Mouse (Mus musculus): ENCODE results near the gene Ssr4.

The Ssr4 gene

GRCm38 (mm10) chrX:73805814-73806213 lies 19.0 kb downstream of the Ssr4 start:
- DNase-seq (ENCODE audit: inconsistent age in 2 of 2, low spot score in 1 of 2): no peak

- no peak for DNase-seq (ENCODE audit: inconsistent age in 2 of 2, low spot score in 1 of 2)
Measured at GRCm38 (mm10) chrX:73815072-73815471, 28.2 kb downstream of the Ssr4 start.

DNA sequence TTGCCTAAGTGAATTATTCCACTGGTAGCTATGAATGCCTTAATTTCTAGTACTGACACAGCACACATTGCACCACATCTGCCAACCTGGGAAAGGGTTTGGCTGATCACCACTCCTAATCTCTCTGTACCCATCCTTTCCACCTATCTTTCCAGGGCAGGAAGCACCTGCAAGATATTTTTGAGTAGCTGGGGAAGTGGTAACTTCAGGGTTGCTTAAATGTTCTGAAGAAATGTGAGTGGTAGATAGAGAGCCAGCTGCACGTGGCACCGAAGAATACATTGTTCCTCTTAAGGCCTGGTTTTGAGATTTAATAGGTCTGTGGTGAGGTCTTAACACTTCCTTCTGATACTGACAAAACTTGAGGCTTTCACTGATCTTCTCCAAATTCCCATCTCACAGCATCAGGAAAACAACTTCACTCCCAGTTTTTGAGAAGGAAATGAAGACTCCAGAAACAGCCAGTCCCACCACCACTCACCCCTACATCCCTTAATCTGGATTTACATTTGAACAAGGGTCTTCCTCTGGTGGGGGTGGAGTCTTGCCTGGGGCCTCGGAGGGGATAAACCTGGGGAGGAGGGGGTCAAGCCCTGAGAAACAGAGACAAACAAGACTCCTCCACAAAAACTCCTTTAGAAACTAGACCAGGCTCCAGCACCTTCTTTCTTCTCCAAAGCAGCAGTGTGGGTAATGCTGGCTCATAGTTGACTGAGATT lies 29.9 kb downstream of the Ssr4 start:
- no peak for DNase-seq (ENCODE audit: inconsistent age in 2 of 2, low spot score in 1 of 2)

- DNase-seq (ENCODE audit: inconsistent age in 2 of 2, low spot score in 1 of 2): peak in 1 of 2 experiments; percentile 22
Measured at GRCm38 (mm10) chrX:73823747-73824146, 36.9 kb downstream of the Ssr4 start.

GRCm38 (mm10) chrX:73824185-73825151 lies 37.6 kb downstream of the Ssr4 start, which contains the start of gene Pdzd4:
Gene Pdzd4 (minus strand): TSS chrX:73824969.
- DNase-seq (ENCODE audit: inconsistent age in 2 of 2, low spot score in 1 of 2): peak; percentile 55 to 65

DNA sequence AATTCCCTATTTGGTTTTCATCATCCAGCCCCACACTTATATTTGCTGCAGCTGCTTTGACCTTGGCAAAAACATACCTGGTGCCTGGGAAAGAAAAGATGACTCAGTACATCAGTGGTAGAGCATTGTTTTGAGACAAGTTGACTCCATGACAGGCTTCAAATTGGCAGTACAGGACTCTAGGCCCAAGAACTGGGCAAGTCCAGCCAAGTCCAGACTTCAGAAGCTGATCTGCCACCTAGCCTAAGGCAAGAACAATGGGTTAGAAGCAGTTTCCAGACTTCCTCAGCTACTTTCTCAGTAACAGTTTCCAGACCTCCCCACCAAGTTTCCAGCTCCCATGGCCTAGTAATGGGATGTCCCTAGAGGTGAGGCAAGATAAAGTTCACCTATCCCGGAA lies 48.9 kb downstream of the Ssr4 start:
- DNase-seq (ENCODE audit: inconsistent age in 2 of 2, low spot score in 1 of 2): no peak

GRCm38 (mm10) chrX:73836691-73837090 lies 49.9 kb downstream of the Ssr4 start:
- DNase-seq (ENCODE audit: inconsistent age in 2 of 2, low spot score in 1 of 2): no peak

All from adrenal gland, adult (tissue).